Mouse (Mus musculus): ENCODE data around the gene Hist1h4h. TPM values are rescaled to one million over a fixed set of nuclear protein-coding genes. Genes with fewer than 3 reads are reported as not detected.
"Not testable (repeated sequence)": the region's sequence is repeated elsewhere in the genome, so short reads cannot be mapped to it uniquely, and the experiment has no call there.

Hist1h4h gene
- polyA plus RNA-seq, 1 experiment from 2014 or later = 4.9 TPM

DNA sequence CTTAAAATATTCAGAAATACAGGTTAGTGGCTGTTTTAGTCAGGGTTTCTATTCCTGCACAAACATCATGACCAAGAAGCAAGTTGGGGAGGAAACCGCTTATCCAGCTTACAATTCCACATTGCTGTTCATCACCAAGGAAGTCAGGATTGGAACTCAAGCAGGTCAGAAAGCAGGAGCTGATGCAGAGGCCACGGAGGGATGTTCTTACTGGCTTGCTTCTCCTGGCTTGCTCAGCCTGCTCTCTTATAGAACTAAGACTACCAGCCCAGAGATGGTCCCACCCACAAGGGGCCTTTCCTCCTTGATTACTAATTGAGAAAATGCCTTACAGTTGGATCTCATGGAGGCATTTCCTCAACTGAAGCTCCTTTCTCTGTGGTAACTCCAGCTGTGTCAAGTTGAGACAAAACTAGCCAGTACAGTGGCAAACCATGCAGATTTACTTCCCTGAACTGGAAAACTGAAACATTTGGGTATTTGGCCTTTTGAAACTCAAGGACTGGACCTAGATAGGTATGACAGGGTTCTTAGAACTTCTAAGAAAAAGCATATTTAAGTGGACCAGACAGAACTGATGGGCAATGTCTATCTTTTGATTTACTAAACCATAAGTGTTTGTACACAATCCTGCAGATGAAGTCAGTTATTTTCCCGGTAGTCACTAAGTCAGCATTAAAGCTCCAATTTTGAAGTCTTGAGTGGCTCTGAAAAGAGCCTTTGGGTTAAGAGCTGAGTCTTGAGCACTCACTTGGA is 11.6 kb downstream of the Hist1h4h start:
- Histone ChIP-seq H3K27ac (ENCODE audit: low read depth, low read length) (peak overlapping the region; percentile 94), H3K4me3 (ENCODE audit: low read depth, low read length) (peak overlapping the region; percentile 40), H3K9ac (ENCODE audit: low read length) (peak overlapping the region; percentile 68), H3K4me2 (ENCODE audit: low read depth, low read length, severe bottlenecking) (peak overlapping the region; percentile 53)
- H3K27me3 ChIP-seq (ENCODE audit: control insufficient read depth, insufficient read depth, low read length); ATAC-seq (replicated peaks; ENCODE audit: low FRiP score); H3K36me3 ChIP-seq (ENCODE audit: control insufficient read depth, insufficient read depth, low read length); H3K4me1 ChIP-seq (replicated peaks; ENCODE audit: control insufficient read depth, insufficient read depth, low read length); H3K9me3 ChIP-seq (ENCODE audit: control insufficient read depth, low read length): not testable (repeated sequence)
- WGBS = 6% methylated on average over 3 of the region's 3 CpGs
- peak; percentile 41 for DNase-seq (ENCODE audit: low spot score)

- peak; percentile 80 for DNase-seq (ENCODE audit: low spot score)
- WGBS = under 1% methylated on average over 23 of the region's 42 CpGs
- Histone ChIP-seq H3K4me3 (ENCODE audit: low read depth, low read length) (peak within 1 kb of the TSS; percentile 40), H3K4me2 (ENCODE audit: low read depth, low read length, severe bottlenecking) (peak within 1 kb of the TSS; percentile 74), H3K9ac (ENCODE audit: low read length) (peak within 1 kb of the TSS; percentile 68), H3K27ac (ENCODE audit: low read depth, low read length) (peak within 1 kb of the TSS; percentile 94)
- not testable (repeated sequence) for H3K4me1 ChIP-seq (replicated peaks; ENCODE audit: control insufficient read depth, insufficient read depth, low read length); H3K27me3 ChIP-seq (ENCODE audit: control insufficient read depth, insufficient read depth, low read length); H3K36me3 ChIP-seq (ENCODE audit: control insufficient read depth, insufficient read depth, low read length); H3K9me3 ChIP-seq (ENCODE audit: control insufficient read depth, low read length)
- peak; percentile 93 for ATAC-seq (replicated peaks; ENCODE audit: low FRiP score)
Measured at GRCm38 (mm10) chr13:23542999-23543607, 12.3 kb downstream of the Hist1h4h start, which contains the start of gene Hist1h2bh. Hist1h2bh (minus strand) TSS chr13:23543392.

GRCm38 (mm10) chr13:23543965-23544786 is 13.3 kb downstream of the Hist1h4h start, which contains the start of gene Hist1h3f:
Hist1h3f (plus strand) TSS chr13:23544052.
- no peaks in the 10 kb centered on the region for H3K27me3 ChIP-seq (ENCODE audit: control insufficient read depth, insufficient read depth, low read length)
- under 1% methylated on average over 24 of the region's 45 CpGs for WGBS
- DNase-seq (ENCODE audit: low spot score) = peak; percentile 79

DNA sequence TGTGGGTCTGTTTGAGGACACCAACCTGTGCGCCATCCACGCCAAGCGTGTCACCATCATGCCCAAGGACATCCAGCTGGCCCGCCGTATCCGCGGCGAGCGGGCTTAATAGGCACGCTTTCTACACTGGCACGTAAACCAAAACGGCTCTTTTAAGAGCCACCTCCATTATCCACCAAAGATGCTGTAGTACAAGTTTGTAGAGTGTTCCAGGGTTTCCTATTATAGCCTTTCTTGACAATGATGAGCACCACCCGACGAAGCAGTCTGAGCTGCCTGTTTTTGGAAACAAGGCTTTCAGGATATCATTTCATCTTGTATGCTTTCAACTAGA is 13.9 kb downstream of the Hist1h4h start:
- not testable (repeated sequence) for H3K27ac ChIP-seq (ENCODE audit: low read depth, low read length); H3K27me3 ChIP-seq (ENCODE audit: control insufficient read depth, insufficient read depth, low read length); H3K4me1 ChIP-seq (replicated peaks; ENCODE audit: control insufficient read depth, insufficient read depth, low read length); H3K9me3 ChIP-seq (ENCODE audit: control insufficient read depth, low read length); H3K36me3 ChIP-seq (ENCODE audit: control insufficient read depth, insufficient read depth, low read length); DNase-seq (ENCODE audit: low spot score); ATAC-seq (replicated peaks; ENCODE audit: low FRiP score)
- WGBS = 0% methylated on average over 11 of the region's 14 CpGs
- peak overlapping the region; percentile 38; the same call in 1 of the 2 replicates for H3K4me2 ChIP-seq (ENCODE audit: low read depth, low read length, severe bottlenecking)
- H3K4me3 ChIP-seq (ENCODE audit: low read depth, low read length) = peak overlapping the region; percentile 37
- H3K9ac ChIP-seq (ENCODE audit: low read length) = peak overlapping the region; percentile 64

More at GRCm38 (mm10) chr13:23543965-23544786, 13.3 kb downstream of the Hist1h4h start, which contains the start of gene Hist1h3f:
- ATAC-seq (replicated peaks; ENCODE audit: low FRiP score) = peak; percentile 94
- Histone ChIP-seq H3K9me3 (ENCODE audit: control insufficient read depth, low read length) (no peaks in the 10 kb centered on the region), H3K36me3 (ENCODE audit: control insufficient read depth, insufficient read depth, low read length) (no peaks in the 10 kb centered on the region), H3K4me2 (ENCODE audit: low read depth, low read length, severe bottlenecking) (peak within 1 kb of the TSS; percentile 74), H3K9ac (ENCODE audit: low read length) (peak within 1 kb of the TSS; percentile 68), H3K27ac (ENCODE audit: low read depth, low read length) (peak within 1 kb of the TSS; percentile 94), H3K4me1 (replicated peaks; ENCODE audit: control insufficient read depth, insufficient read depth, low read length) (no peaks in the 10 kb centered on the region), H3K4me3 (ENCODE audit: low read depth, low read length) (peak within 1 kb of the TSS; percentile 40)

DNA sequence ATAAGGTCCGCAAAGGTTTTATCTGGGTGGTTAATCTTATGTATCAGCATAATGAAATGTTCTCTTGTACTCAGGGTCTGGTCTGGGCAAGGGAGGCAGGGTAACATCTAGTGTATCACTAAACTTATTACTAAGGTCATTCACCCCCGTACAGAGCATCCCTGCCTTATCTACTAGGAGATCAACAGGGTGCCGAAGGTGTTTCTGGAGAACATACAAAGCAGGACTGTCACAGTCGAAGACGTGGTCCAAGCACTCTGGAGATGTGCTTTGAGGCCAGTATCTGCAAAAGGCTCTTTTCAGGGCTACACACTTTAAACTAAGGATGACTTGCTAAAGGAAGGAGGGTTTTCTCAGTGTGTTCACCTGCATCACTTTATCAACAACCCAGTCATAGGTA is 15.8 kb downstream of the Hist1h4h start:
- no peak overlapping the region for H3K4me2 ChIP-seq (ENCODE audit: low read depth, low read length, severe bottlenecking)
- no peaks in the 10 kb centered on the region for H3K4me1 ChIP-seq (replicated peaks; ENCODE audit: control insufficient read depth, insufficient read depth, low read length)
- H3K9me3 ChIP-seq (ENCODE audit: control insufficient read depth, low read length) = no peaks in the 10 kb centered on the region
- no peak overlapping the region for H3K9ac ChIP-seq (ENCODE audit: low read length)
- 87% methylated on average over 5 of the region's 5 CpGs for WGBS
- no peaks in the 10 kb centered on the region for H3K36me3 ChIP-seq (ENCODE audit: control insufficient read depth, insufficient read depth, low read length)
- H3K4me3 ChIP-seq (ENCODE audit: low read depth, low read length) = no peak overlapping the region
- no peak for DNase-seq (ENCODE audit: low spot score)
- no peak for ATAC-seq (replicated peaks; ENCODE audit: low FRiP score)
- no peaks in the 10 kb centered on the region for H3K27me3 ChIP-seq (ENCODE audit: control insufficient read depth, insufficient read depth, low read length)
- H3K27ac ChIP-seq (ENCODE audit: low read depth, low read length) = peak overlapping the region; percentile 62

- Histone ChIP-seq H3K27me3 (ENCODE audit: control insufficient read depth, insufficient read depth, low read length) (no peaks in the 10 kb centered on the region), H3K4me2 (ENCODE audit: low read depth, low read length, severe bottlenecking) (peak overlapping the region; percentile 55), H3K9ac (ENCODE audit: low read length) (peak overlapping the region; percentile 71), H3K4me3 (ENCODE audit: low read depth, low read length) (peak overlapping the region; percentile 36), H3K27ac (ENCODE audit: low read depth, low read length) (peak overlapping the region; percentile 93), H3K36me3 (ENCODE audit: control insufficient read depth, insufficient read depth, low read length) (no peaks in the 10 kb centered on the region), H3K4me1 (replicated peaks; ENCODE audit: control insufficient read depth, insufficient read depth, low read length) (no peaks in the 10 kb centered on the region), H3K9me3 (ENCODE audit: control insufficient read depth, low read length) (no peaks in the 10 kb centered on the region)
- DNase-seq (ENCODE audit: low spot score) = no peak
- WGBS = 8% methylated on average over 3 of the region's 3 CpGs
- ATAC-seq (replicated peaks; ENCODE audit: low FRiP score) = no peak
Measured at GRCm38 (mm10) chr13:23550761-23551145, 19.9 kb downstream of the Hist1h4h start.

- not testable (repeated sequence) for H3K27me3 ChIP-seq (ENCODE audit: control insufficient read depth, insufficient read depth, low read length); H3K9me3 ChIP-seq (ENCODE audit: control insufficient read depth, low read length); H3K36me3 ChIP-seq (ENCODE audit: control insufficient read depth, insufficient read depth, low read length); H3K4me1 ChIP-seq (replicated peaks; ENCODE audit: control insufficient read depth, insufficient read depth, low read length)
- under 1% methylated on average over 44 of the region's 47 CpGs for WGBS
- H3K4me2 ChIP-seq (ENCODE audit: low read depth, low read length, severe bottlenecking) = peak within 1 kb of the TSS; percentile 55
- DNase-seq (ENCODE audit: low spot score) = peak; percentile 94
- peak within 1 kb of the TSS; percentile 36 for H3K4me3 ChIP-seq (ENCODE audit: low read depth, low read length)
- H3K9ac ChIP-seq (ENCODE audit: low read length) = peak within 1 kb of the TSS; percentile 71
- ATAC-seq (replicated peaks; ENCODE audit: low FRiP score) = peak; percentile 81
- peak within 1 kb of the TSS; percentile 93 for H3K27ac ChIP-seq (ENCODE audit: low read depth, low read length)
Measured at GRCm38 (mm10) chr13:23551146-23551834, 20.4 kb downstream of the Hist1h4h start, which contains the start of gene Hist1h4f. Hist1h4f (minus strand) TSS chr13:23551648.
